Mouse (Mus musculus) kidney, adult 18-20 months (tissue): Measurements from ENCODE around the gene Nt5m.
A peak's percentile ranks its signal among the peaks of the same experiment; 100 is the strongest.
"Not testable (repeated sequence)": the region's sequence is repeated elsewhere in the genome, so short reads cannot be mapped to it uniquely, and the experiment has no call there.

Experiments used
- DNase-seq: peaks from one replicate; pipeline ENCODE4 v3.0.0; 2021

The Nt5m gene

GRCm38 (mm10) chr11:59839008-59839458, at the start of gene Nt5m:
Nt5m (plus strand) TSS chr11:59839447.
- DNase-seq = peak; percentile 94

- no peak for DNase-seq
Observed at GRCm38 (mm10) chr11:59793390-59793789, 45.9 kb upstream of the Nt5m start.

GRCm38 (mm10) chr11:59800412-59800811, 38.8 kb upstream of the Nt5m start:
- no peak for DNase-seq

DNA sequence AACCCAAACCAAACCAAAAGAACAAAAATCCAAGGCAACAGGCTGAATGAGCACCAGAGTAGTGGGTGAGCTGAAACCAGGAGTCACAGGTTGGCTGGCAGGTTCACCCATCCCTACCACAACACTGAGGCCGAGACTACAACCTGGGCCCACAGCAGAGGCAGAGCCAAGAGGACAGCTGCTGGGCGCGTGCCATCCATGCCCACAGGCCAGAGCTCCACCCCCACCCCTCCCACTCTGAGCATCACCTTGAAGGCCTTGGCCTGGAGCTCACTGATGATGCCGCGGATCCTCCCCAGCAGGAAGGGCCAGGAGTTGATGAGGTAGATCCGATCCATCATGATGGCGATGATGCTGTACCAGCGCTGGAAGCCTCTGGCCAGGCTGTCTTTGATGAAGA, 37.4 kb upstream of the Nt5m start:
- no peak for DNase-seq

GRCm38 (mm10) chr11:59803516-59803915, 35.7 kb upstream of the Nt5m start:
- DNase-seq = no peak

- DNase-seq = no peak
Observed at GRCm38 (mm10) chr11:59804409-59805110, 34.7 kb upstream of the Nt5m start.

DNA sequence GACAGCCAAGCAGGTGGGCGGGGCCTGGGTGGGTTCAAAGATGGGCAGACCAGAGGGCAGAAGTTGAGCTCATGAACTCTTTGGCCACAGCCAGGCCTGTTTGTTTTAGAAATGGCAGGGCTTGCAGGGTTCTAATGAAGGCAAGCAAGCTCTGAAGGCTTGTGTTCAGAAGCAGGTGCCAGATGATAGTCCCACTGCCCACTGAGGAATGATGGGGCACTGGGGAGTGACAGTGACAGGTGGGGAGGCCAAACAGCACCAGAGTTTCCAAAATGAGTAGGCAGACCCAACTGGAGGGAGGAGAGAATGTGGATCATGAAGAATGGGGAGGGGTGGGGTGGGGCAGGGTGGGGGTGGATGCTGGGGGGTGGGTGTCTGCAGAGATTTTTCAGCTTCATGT, 34.0 kb upstream of the Nt5m start:
- DNase-seq = no peak

DNA sequence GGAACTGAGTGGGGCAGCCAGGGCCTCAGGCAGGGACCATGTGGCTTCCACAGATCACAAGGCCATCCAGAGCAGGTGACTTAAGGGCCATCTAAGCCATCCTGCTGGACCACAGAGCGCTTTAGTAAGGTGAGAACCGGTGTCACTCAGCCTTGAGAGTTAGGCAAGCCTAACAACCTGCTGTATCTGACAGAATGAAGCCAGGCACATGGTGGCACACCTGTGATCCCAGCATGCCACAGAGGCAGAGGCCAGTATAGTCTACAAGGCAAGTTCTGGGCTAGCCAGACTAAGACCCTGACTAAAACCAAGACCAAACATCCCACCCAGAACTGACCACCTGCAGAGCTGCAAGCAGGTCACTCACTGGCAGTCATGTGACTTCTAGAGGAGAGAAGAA, 33.6 kb upstream of the Nt5m start:
- DNase-seq = no peak

GRCm38 (mm10) chr11:59808170-59808960, 30.9 kb upstream of the Nt5m start:
- DNase-seq = no peak

- no peak for DNase-seq
Observed at GRCm38 (mm10) chr11:59809071-59809669, 30.1 kb upstream of the Nt5m start.

GRCm38 (mm10) chr11:59809670-59810474, 29.4 kb upstream of the Nt5m start, which contains the start of gene Flcn:
Flcn (minus strand) TSS chr11:59810016.
- DNase-seq = peak; percentile 93

- no peak for DNase-seq
Observed at GRCm38 (mm10) chr11:59810480-59811158, 28.6 kb upstream of the Nt5m start.

DNA sequence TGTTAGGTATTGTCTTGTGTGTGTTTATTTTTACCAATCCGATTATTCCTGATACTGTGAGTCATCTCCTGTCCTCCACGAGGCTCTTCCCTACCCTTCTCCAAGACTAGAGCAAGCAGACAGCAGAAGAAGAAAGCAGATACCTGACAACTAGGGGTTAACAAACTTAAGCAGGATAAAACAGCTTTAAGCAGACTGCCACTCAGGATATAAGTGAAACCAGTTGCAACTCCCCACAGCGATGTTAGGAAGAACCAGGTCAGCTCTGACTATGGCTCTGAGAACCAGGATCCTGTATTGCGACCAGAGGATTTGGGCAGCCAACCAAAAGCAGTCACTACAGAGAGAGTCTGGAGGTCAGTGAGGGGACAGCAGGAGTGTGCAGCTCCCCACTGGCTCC, 28.0 kb upstream of the Nt5m start:
- DNase-seq = no peak

- DNase-seq = no peak
Observed at GRCm38 (mm10) chr11:59813276-59813675, 26.0 kb upstream of the Nt5m start.

DNA sequence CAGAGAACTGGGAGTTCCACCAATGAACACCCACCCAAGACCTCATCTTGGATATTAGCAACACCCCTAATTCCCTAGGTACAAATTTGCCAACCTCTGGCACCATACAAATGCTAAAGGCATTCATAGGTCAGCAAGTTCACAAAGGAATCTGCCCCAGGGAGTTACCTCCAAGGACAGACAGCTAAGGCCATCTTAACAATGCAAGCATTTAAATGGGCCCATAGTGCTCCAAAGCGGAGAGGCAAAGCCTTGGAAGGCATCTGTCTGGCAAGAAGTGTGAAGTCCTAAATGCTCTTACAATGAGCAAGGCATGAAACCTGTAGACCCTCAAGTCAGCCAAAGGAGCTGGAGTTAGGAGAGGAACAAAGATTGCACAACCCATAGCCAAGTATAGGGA, 24.9 kb upstream of the Nt5m start:
- DNase-seq = no peak

- no peak for DNase-seq
Observed at GRCm38 (mm10) chr11:59814936-59815335, 24.3 kb upstream of the Nt5m start.

DNA sequence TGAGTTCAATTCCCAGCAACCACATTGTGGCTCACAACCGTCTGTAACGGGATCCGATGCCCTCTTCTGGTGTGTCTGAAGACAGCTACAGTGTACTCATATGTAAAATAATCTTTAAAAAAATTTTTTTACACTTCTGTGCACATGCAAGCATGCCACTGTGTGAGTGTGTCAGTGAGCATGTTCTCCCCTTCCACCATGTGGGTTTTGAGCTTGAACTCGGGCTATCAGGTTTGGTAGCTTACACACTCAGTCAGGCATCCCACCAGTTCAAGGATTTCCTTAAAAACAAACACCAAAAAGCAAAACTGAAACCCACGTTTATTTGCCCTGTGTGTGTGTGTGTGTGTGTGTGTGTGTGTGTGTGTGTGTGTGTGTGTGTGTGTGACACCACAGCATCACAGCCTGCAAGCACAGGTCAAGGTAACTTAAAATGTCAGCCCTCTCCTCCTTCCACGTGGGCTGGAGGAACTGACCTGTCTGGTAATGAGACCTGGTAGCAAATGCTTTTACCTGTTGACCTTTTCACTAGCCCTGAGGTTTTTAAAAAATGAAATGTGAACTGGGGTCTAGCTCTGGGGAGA, 23.7 kb upstream of the Nt5m start:
- DNase-seq = no peak

- no peak for DNase-seq
Observed at GRCm38 (mm10) chr11:59817916-59818315, 21.3 kb upstream of the Nt5m start.

DNA sequence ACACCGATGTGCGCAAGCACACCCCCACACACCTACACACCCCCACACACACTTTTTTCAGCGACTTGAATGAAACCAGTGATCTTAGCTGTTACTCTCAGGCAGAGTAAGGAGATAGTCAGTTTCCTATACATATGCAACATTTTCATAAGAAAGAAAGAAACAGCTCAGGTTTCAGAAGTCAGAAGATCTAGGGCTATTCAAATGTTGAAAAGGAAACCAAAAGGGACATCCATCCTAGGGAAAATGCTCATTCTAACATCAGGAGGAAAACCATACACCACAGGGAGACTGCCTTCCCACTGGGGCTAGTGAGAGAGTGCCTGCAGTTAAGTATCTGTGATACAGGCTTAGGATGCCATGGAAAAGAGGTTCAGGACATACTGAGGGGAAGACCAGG, 17.6 kb upstream of the Nt5m start:
- no peak for DNase-seq

DNA sequence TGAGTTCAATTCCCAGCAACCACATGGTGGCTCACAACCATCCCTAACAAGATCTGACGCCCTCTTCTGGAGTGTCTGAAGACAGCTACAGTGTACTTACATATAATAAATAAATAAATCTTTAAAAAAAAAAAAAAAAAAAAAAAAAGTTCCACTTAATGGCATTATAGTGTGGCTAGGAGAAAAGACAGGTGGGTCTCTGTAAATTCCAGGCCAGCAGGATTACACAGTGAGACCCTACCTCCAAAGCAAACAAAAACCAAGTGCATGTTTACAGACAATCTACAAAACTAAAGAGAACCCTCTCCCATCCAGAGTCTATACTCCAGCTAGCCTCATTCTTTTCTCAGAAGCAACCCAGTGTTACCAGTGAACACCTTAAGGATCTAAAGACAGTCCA, 1.5 kb upstream of the Nt5m start:
- DNase-seq = not testable (repeated sequence)

GRCm38 (mm10) chr11:59838426-59838825, 821 bp upstream of the Nt5m start:
- no peak for DNase-seq
